Mouse (Mus musculus) heart, adult 9 months (tissue): Measurements from ENCODE around the gene Gucy2d.

Experiments
- DNase-seq, 2 experiments: peaks; one replicate each; pipeline ENCODE4 v3.0.0; 2022; ENCODE audit warnings: low spot score in 2 of 2

Gucy2d gene

GRCm38 (mm10) chr7:98439956-98440466 is at the start of gene Gucy2d:
Gene Gucy2d, plus strand, starts transcription at chr7:98440416.
- DNase-seq, result no peak

GRCm38 (mm10) chr7:98390486-98390885 is 49.7 kb upstream of the Gucy2d start:
- peak in 1 of 2 experiments; percentile 23 for DNase-seq

- peak in 1 of 2 experiments; percentile 33 for DNase-seq
Observed at GRCm38 (mm10) chr7:98391351-98391936, 48.8 kb upstream of the Gucy2d start.

- DNase-seq, result no peak
Observed at GRCm38 (mm10) chr7:98392466-98393201, 47.6 kb upstream of the Gucy2d start.

- no peak for DNase-seq
Observed at GRCm38 (mm10) chr7:98402582-98403574, 37.3 kb upstream of the Gucy2d start.

GRCm38 (mm10) chr7:98403996-98404395 is 36.2 kb upstream of the Gucy2d start:
- DNase-seq, result no peak

GRCm38 (mm10) chr7:98407615-98408014 is 32.6 kb upstream of the Gucy2d start:
- no peak for DNase-seq

- DNase-seq, result no peak
Observed at GRCm38 (mm10) chr7:98413115-98413514, 27.1 kb upstream of the Gucy2d start.

- peak; percentile 33 to 41 for DNase-seq
Observed at GRCm38 (mm10) chr7:98415550-98415949, 24.7 kb upstream of the Gucy2d start.

- no peak for DNase-seq
Observed at GRCm38 (mm10) chr7:98416020-98416419, 24.2 kb upstream of the Gucy2d start.

GRCm38 (mm10) chr7:98418031-98418805 is 22.0 kb upstream of the Gucy2d start:
- DNase-seq, result no peak

- no peak for DNase-seq
Observed at GRCm38 (mm10) chr7:98419366-98419765, 20.9 kb upstream of the Gucy2d start.

- DNase-seq, result no peak
Observed at GRCm38 (mm10) chr7:98423546-98423945, 16.7 kb upstream of the Gucy2d start.

- DNase-seq, result no peak
Observed at GRCm38 (mm10) chr7:98424396-98424795, 15.8 kb upstream of the Gucy2d start.

- no peak for DNase-seq
Observed at GRCm38 (mm10) chr7:98425551-98425950, 14.7 kb upstream of the Gucy2d start.

- peak in 1 of 2 experiments; percentile 13 for DNase-seq
Observed at GRCm38 (mm10) chr7:98426641-98427040, 13.6 kb upstream of the Gucy2d start.

GRCm38 (mm10) chr7:98427115-98427835 is 12.9 kb upstream of the Gucy2d start:
- peak in 1 of 2 experiments; percentile 16 for DNase-seq

GRCm38 (mm10) chr7:98429579-98429978 is 10.6 kb upstream of the Gucy2d start:
- no peak for DNase-seq

- DNase-seq, result peak in 1 of 2 experiments; percentile 47
Observed at GRCm38 (mm10) chr7:98430785-98431184, 9.4 kb upstream of the Gucy2d start.

- DNase-seq, result no peak
Observed at GRCm38 (mm10) chr7:98437629-98438028, 2.6 kb upstream of the Gucy2d start.
